Mouse (Mus musculus): ENCODE results near the gene March1. TPM values are rescaled to one million over a fixed set of nuclear protein-coding genes. Genes with fewer than 3 reads are reported as not detected.

Gene March1
- total and polyA plus RNA-seq, 2 experiments: 0.44 to 4.4 TPM

GRCm38 (mm10) chr8:66511537-66511936 lies 893.8 kb downstream of the March1 start, which contains the start of gene Tktl2:
TSS of gene Tktl2 (plus strand) at chr8:66511756.
- Histone ChIP-seq H3K4me1 (ENCODE audit: control insufficient read depth, insufficient read depth, low read length) (no peaks in the 10 kb centered on the region), H3K27ac (replicated peaks; ENCODE audit: insufficient read depth, low read depth, low read length) (no peak within 1 kb of the TSS), H3K4me3 (ENCODE audit: insufficient read depth, low read depth, low read length) (no peak within 1 kb of the TSS), H3K9ac (ENCODE audit: low read depth, low read length) (no peak within 1 kb of the TSS), H3K36me3 (ENCODE audit: control insufficient read depth, insufficient read depth, low read length) (no peaks in the 10 kb centered on the region), H3K79me2 (ENCODE audit: control insufficient read depth, insufficient read depth, low read length) (no peaks in the 10 kb centered on the region), H3K27me3 (ENCODE audit: control insufficient read depth, insufficient read depth, low read length) (0 out of 2 replicates have a peak, but pooled peaks cover 3% of the 10 kb centered on the region)
- no peak for TF ChIP-seq POLR2A (IDR thresholded peaks at IDR 0.05; ENCODE audit: extremely low read depth, insufficient read depth, low read length)
- no peak for TF ChIP-seq CTCF (IDR thresholded peaks at IDR 0.05; ENCODE audit: low read depth, low read length)
- WGBS: 95% methylated on average over 22 of the region's 22 CpGs
- no peak for DNase-seq (ENCODE audit: extremely low read depth, low read depth, low spot score)

- H3K27ac ChIP-seq (replicated peaks; ENCODE audit: insufficient read depth, low read depth, low read length): no peak overlapping the region
- WGBS: 53% methylated on average over 2 of the region's 2 CpGs
- H3K4me3 ChIP-seq (ENCODE audit: insufficient read depth, low read depth, low read length): no peak overlapping the region
- no peak overlapping the region for H3K9ac ChIP-seq (ENCODE audit: low read depth, low read length)
- peak; percentile 51 for DNase-seq (ENCODE audit: extremely low read depth, low read depth, low spot score)
- no peaks in the 10 kb centered on the region for H3K4me1 ChIP-seq (ENCODE audit: control insufficient read depth, insufficient read depth, low read length)
- H3K27me3 ChIP-seq (ENCODE audit: control insufficient read depth, insufficient read depth, low read length): no peaks in the 10 kb centered on the region
- no peaks in the 10 kb centered on the region for H3K36me3 ChIP-seq (ENCODE audit: control insufficient read depth, insufficient read depth, low read length)
- TF ChIP-seq CTCF (IDR thresholded peaks at IDR 0.05; ENCODE audit: low read depth, low read length) (no peak), POLR2A (IDR thresholded peaks at IDR 0.05; ENCODE audit: extremely low read depth, insufficient read depth, low read length) (no peak)
- no peaks in the 10 kb centered on the region for H3K79me2 ChIP-seq (ENCODE audit: control insufficient read depth, insufficient read depth, low read length)
These were observed 901.4 kb downstream of the March1 start for GRCm38 (mm10) chr8:66519149-66519548.

GRCm38 (mm10) chr8:66520576-66520975 lies 902.9 kb downstream of the March1 start:
- no peaks in the 10 kb centered on the region for H3K4me1 ChIP-seq (ENCODE audit: control insufficient read depth, insufficient read depth, low read length)
- H3K27me3 ChIP-seq (ENCODE audit: control insufficient read depth, insufficient read depth, low read length): no peaks in the 10 kb centered on the region
- no peak overlapping the region for H3K9ac ChIP-seq (ENCODE audit: low read depth, low read length)
- no peaks in the 10 kb centered on the region for H3K79me2 ChIP-seq (ENCODE audit: control insufficient read depth, insufficient read depth, low read length)
- no peak for DNase-seq (ENCODE audit: extremely low read depth, low read depth, low spot score)
- H3K27ac ChIP-seq (replicated peaks; ENCODE audit: insufficient read depth, low read depth, low read length): no peak overlapping the region
- no peak overlapping the region for H3K4me3 ChIP-seq (ENCODE audit: insufficient read depth, low read depth, low read length)
- TF ChIP-seq CTCF (IDR thresholded peaks at IDR 0.05; ENCODE audit: low read depth, low read length) (no peak), POLR2A (IDR thresholded peaks at IDR 0.05; ENCODE audit: extremely low read depth, insufficient read depth, low read length) (no peak)
- H3K36me3 ChIP-seq (ENCODE audit: control insufficient read depth, insufficient read depth, low read length): no peaks in the 10 kb centered on the region

Measured in liver, adult 2 months (tissue).